9 mouse cellular contexts compared by ENCODE assay signal in genomic region chr2:27973840-27974239, GRCm38 (mm10).
A peak's percentile ranks its signal among the peaks of the same experiment; 100 is the strongest.
DNase-seq lines count a peak whose midpoint lies in the region; ATAC-seq and TF ChIP-seq lines count a peak whose summit lies in the region.
"Had no signal": no experiment of that assay in that cellular context is flagged by ENCODE, and none has a peak within 500 bp of the region (broad histone marks: within the 10 kb centered on the region; RNA-seq: fewer than 3 reads in every experiment).

No protein-coding gene starts in this region.

- peak; percentile 41; the same call in 1 of the 2 replicates for TF ChIP-seq CTCF in thymus, adult 2 months (IDR thresholded peaks at IDR 0.05; ENCODE audit: borderline replicate concordance, control insufficient read depth, extremely low read depth, insufficient read depth, low read length, poor library complexity)

- H3K9ac ChIP-seq in forebrain, embryonic 11.5 days (ENCODE audit: low read length) = no peak overlapping the region
- H3K9ac ChIP-seq in forebrain, embryonic 13.5 days = no peak overlapping the region
- H3K9ac ChIP-seq in ES-E14 (ENCODE audit: insufficient read depth, low read depth, low read length, poor library complexity, severe bottlenecking) = no peak overlapping the region
- H3K9ac ChIP-seq: limb, embryonic 15.5 days had no signal

- H3K4me2 ChIP-seq in forebrain, embryonic 11.5 days (ENCODE audit: low read depth, low read length, severe bottlenecking) = no peak overlapping the region
- no peak overlapping the region for H3K4me2 ChIP-seq in forebrain, embryonic 13.5 days
- H3K4me2 ChIP-seq: limb, embryonic 15.5 days had no signal

- H3K36me3 ChIP-seq in forebrain, embryonic 11.5 days (ENCODE audit: control insufficient read depth, insufficient read depth, low read length) = no peaks in the 10 kb centered on the region
- no peaks in the 10 kb centered on the region for H3K36me3 ChIP-seq in forebrain, embryonic 13.5 days (ENCODE audit: poor library complexity, severe bottlenecking)
- H3K36me3 ChIP-seq in ES-E14 (ENCODE audit: control insufficient read depth, insufficient read depth, low read length, poor library complexity, severe bottlenecking) = no peaks in the 10 kb centered on the region
- H3K36me3 ChIP-seq in thymus, adult 2 months (ENCODE audit: control insufficient read depth, insufficient read depth, low read length) = no peaks in the 10 kb centered on the region

- ATAC-seq in forebrain, embryonic 11.5 days (replicated peaks; ENCODE audit: low FRiP score) = no peak
- no peak for ATAC-seq in forebrain, embryonic 13.5 days
- peak; percentile 54; the same call in 1 of the 2 replicates for ATAC-seq in megakaryocyte progenitor cell, adult 5-6 weeks (replicated peaks; ENCODE audit: poor library complexity)

- H3K27ac ChIP-seq in forebrain, embryonic 11.5 days (ENCODE audit: low read depth, low read length) = no peak overlapping the region
- H3K27ac ChIP-seq in forebrain, embryonic 13.5 days = no peak overlapping the region
- no peak overlapping the region for H3K27ac ChIP-seq in ES-E14 (ENCODE audit: insufficient read depth, low read depth, low read length, poor library complexity, severe bottlenecking)
- no peak overlapping the region for H3K27ac ChIP-seq in thymus, adult 2 months (ENCODE audit: control insufficient read depth, insufficient read depth, low read length)
- H3K27ac ChIP-seq: limb, embryonic 15.5 days had no signal

- no peak overlapping the region for H3K4me3 ChIP-seq in forebrain, embryonic 11.5 days (ENCODE audit: low read depth, low read length)
- no peak overlapping the region for H3K4me3 ChIP-seq in forebrain, embryonic 13.5 days
- no peak overlapping the region for H3K4me3 ChIP-seq in ES-E14 (ENCODE audit: insufficient read depth in 1 of 2, low read depth in 1 of 2, low read length in 2 of 2, poor library complexity in 1 of 2, severe bottlenecking in 1 of 2)
- H3K4me3 ChIP-seq in thymus, adult 2 months (ENCODE audit: control insufficient read depth, insufficient read depth, low read length) = no peak overlapping the region
- H3K4me3 ChIP-seq: limb, embryonic 15.5 days had no signal

- no peaks in the 10 kb centered on the region for H3K27me3 ChIP-seq in forebrain, embryonic 11.5 days (ENCODE audit: control insufficient read depth, insufficient read depth, low read length)
- H3K27me3 ChIP-seq in forebrain, embryonic 13.5 days = no peaks in the 10 kb centered on the region
- H3K27me3 ChIP-seq in thymus, adult 2 months (ENCODE audit: control insufficient read depth, insufficient read depth, low read length) = no peaks in the 10 kb centered on the region
- H3K27me3 ChIP-seq: limb, embryonic 15.5 days had no signal

- no peaks in the 10 kb centered on the region for H3K9me3 ChIP-seq in forebrain, embryonic 11.5 days (ENCODE audit: control insufficient read depth, low read length)
- H3K9me3 ChIP-seq in forebrain, embryonic 13.5 days (replicated peaks) = no peaks in the 10 kb centered on the region
- H3K9me3 ChIP-seq in ES-E14 (ENCODE audit: control insufficient read depth, insufficient read depth, low read depth, low read length) = no peaks in the 10 kb centered on the region
- H3K9me3 ChIP-seq: limb, embryonic 15.5 days had no signal

- DNase-seq in forebrain, embryonic 11.5 days (ENCODE audit: low spot score) = peak; percentile 84
- DNase-seq in ES-E14 (ENCODE audit: low read depth, low spot score) = peak; percentile 41
- DNase-seq in cerebellum, adult 9-10 months = peak; percentile 62
- peak; percentile 75 for DNase-seq in gastrocnemius, postnatal 10 days
- DNase-seq in layer of hippocampus, postnatal 10 days (ENCODE audit: low spot score in 2 of 2) = peak; percentile 70 to 75
- peak; percentile 50 for DNase-seq in thymus, adult 2 months

- in situ Hi-C loops in ES-E14 (cut with MboI; ENCODE audit: low sequenced_read_pairs in 2 of 2, unreplicated experiment in 2 of 2) = loop anchor here in 1 of 2 experiments (10.0 kb wide), 1 partner anchor 199 kb away; no protein-coding TSS in a partner anchor

- H3K4me1 ChIP-seq in forebrain, embryonic 11.5 days (replicated peaks; ENCODE audit: control insufficient read depth, insufficient read depth, low read length) = no peaks in the 10 kb centered on the region
- H3K4me1 ChIP-seq in forebrain, embryonic 13.5 days = peaks cover 4% of the 10 kb centered on the region
- no peaks in the 10 kb centered on the region; a peak in 1 of 4 replicates for H3K4me1 ChIP-seq in ES-E14 (ENCODE audit: control insufficient read depth in 2 of 2, insufficient read depth in 2 of 2, low read length in 2 of 2, poor library complexity in 1 of 2)
- H3K4me1 ChIP-seq in thymus, adult 2 months (replicated peaks; ENCODE audit: control insufficient read depth, insufficient read depth, low read length) = no peaks in the 10 kb centered on the region
- H3K4me1 ChIP-seq: limb, embryonic 15.5 days had no signal

- 49% methylated on average over 3 of the region's 3 CpGs for WGBS in forebrain, embryonic 11.5 days
- 55% methylated on average over 3 of the region's 3 CpGs for WGBS in forebrain, embryonic 13.5 days
- 54% methylated on average over 3 of the region's 3 CpGs for WGBS in thymus, adult 2 months

- TF ChIP-seq POLR2A in thymus, adult 2 months (IDR thresholded peaks at IDR 0.05; ENCODE audit: control insufficient read depth, extremely low read depth, insufficient read depth, low read length, poor library complexity) = no peak

TF ChIP-seq in ES-E14, 5 proteins besides CTCF, POLR2A, EP300 and RAD21:
- TF ChIP-seq MAFK (IDR thresholded peaks at IDR 0.05; ENCODE audit: insufficient read depth, low read depth, low read length) (no peak), CHD2 (IDR thresholded peaks at IDR 0.05; ENCODE audit: low read depth, low read length) (no peak), ZC3H11A (IDR thresholded peaks at IDR 0.05; ENCODE audit: borderline replicate concordance, low read depth, low read length) (peak; percentile 65; the same call in 1 of the 2 replicates), ZNF384 (IDR thresholded peaks at IDR 0.05; ENCODE audit: low read depth, low read length) (no peak)
